15 mouse cellular contexts compared by ENCODE assay signal in the genomic region with DNA sequence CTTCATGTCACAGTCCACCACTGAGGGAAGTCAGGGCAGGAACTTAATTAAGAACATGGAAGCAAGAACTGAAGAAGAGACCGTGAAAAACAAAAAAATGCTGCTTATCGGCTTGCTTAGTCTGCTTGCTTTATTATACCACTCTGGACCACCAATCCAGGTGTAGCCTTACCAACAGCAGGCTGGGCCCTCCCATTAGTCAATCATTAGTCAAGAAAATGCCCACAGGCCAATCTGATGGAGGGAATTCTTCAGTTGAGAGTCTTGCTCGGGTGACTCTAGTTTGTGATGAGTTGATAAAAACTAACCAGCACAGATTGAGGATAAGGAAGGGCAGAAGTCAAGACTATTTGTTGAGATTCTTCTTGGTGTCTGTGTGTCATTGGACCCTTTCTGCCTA.
"Had no signal": no experiment of that assay in that cellular context is flagged by ENCODE, and none has a peak within 500 bp of the region (broad histone marks: within the 10 kb centered on the region; RNA-seq: fewer than 3 reads in every experiment).

No protein-coding gene starts in this region.

- H3K27ac ChIP-seq: limb, embryonic 13.5 days; liver, embryonic 14.5 days; midbrain, embryonic 15.5 days; neural tube, embryonic 13.5 days had no signal

- H3K4me1 ChIP-seq: limb, embryonic 13.5 days; midbrain, embryonic 15.5 days; neural tube, embryonic 13.5 days had no signal

- H3K36me3 ChIP-seq: midbrain, embryonic 15.5 days had no signal

- ATAC-seq: intestine, embryonic 16.5 days; midbrain, embryonic 15.5 days had no signal

- H3K9me3 ChIP-seq: limb, embryonic 13.5 days; midbrain, embryonic 15.5 days; neural tube, embryonic 13.5 days had no signal

- DNase-seq: layer of hippocampus, adult 9-11 months; layer of hippocampus, postnatal 36 days; left cerebral cortex, postnatal 4 days; lung, adult 18-20 months; lung, postnatal 36 days; retina, postnatal 1 day; right cerebral cortex, postnatal 4 days; spleen, adult 18-20 months; thymus, adult 18-20 months; thymus, postnatal 36 days had no signal

- H3K4me2 ChIP-seq: limb, embryonic 13.5 days; midbrain, embryonic 15.5 days; neural tube, embryonic 13.5 days had no signal

- H3K4me3 ChIP-seq: limb, embryonic 13.5 days; midbrain, embryonic 15.5 days; neural tube, embryonic 13.5 days had no signal

- H3K27me3 ChIP-seq: limb, embryonic 13.5 days; midbrain, embryonic 15.5 days; neural tube, embryonic 13.5 days had no signal

- H3K9ac ChIP-seq: limb, embryonic 13.5 days; liver, embryonic 14.5 days; midbrain, embryonic 15.5 days; neural tube, embryonic 13.5 days had no signal
